Mouse (Mus musculus) heart, postnatal 0 days (tissue): ENCODE data around the gene Tph2. TPM values are rescaled to one million over a fixed set of nuclear protein-coding genes. Genes with fewer than 3 reads are reported as not detected.

ENCODE experiments used
- ATAC-seq: fragments of 200-750 bp; cut with Nextera tagmentation; 2 replicates; pipeline ENCODE4 v1.8.0; 2017; ENCODE audit warnings: low read depth, moderate number of reproducible peaks, moderate library complexity; ENCODE audit not compliant: insufficient read depth
- DNase-seq: peaks from one replicate; pipeline ENCODE4 v3.0.0-alpha.2; 2016; ENCODE audit warnings: low spot score
- H3K27ac ChIP-seq: fragments of 300-500 bp; sonication (generic); 2 replicates; pipeline ENCODE4 v1.5.1; 2014; ENCODE audit warnings: low read depth, mild to moderate bottlenecking
- H3K27me3 ChIP-seq: fragments of 300-500 bp; sonication (generic); 2 replicates; pipeline ENCODE4 v1.6.1; 2014; ENCODE audit warnings: low read length, mixed read lengths; ENCODE audit not compliant: control insufficient read depth, insufficient read depth
- H3K36me3 ChIP-seq: fragments of 300-500 bp; sonication (generic); replicated peaks from 2 replicates; pipeline ENCODE4 v1.6.1; 2014; ENCODE audit warnings: low read length, mixed read lengths; ENCODE audit not compliant: control insufficient read depth, insufficient read depth
- H3K4me1 ChIP-seq: fragments of 300-500 bp; sonication (generic); 2 replicates; pipeline ENCODE4 v1.6.1; 2014; ENCODE audit warnings: antibody characterized with exemption; ENCODE audit not compliant: control insufficient read depth, insufficient read depth
- H3K4me2 ChIP-seq: fragments of 300-500 bp; sonication (generic); 2 replicates; pipeline ENCODE4 v1.6.1; 2014; ENCODE audit warnings: low read depth, mild to moderate bottlenecking, low read length, moderate library complexity
- H3K4me3 ChIP-seq: fragments of 300-500 bp; sonication (generic); 2 replicates; pipeline ENCODE4 v1.5.1; 2014; ENCODE audit warnings: low read depth, low read length
- H3K9ac ChIP-seq: fragments of 300-500 bp; sonication (generic); replicated peaks from 2 replicates; pipeline ENCODE4 v1.6.1; 2014; ENCODE audit warnings: low read depth, low read length, mixed read lengths
- H3K9me3 ChIP-seq: fragments of 300-500 bp; sonication (generic); replicated peaks from 2 replicates; pipeline ENCODE4 v1.6.1; 2016; ENCODE audit warnings: low read length; ENCODE audit not compliant: control insufficient read depth
- CTCF ChIP-seq: IDR thresholded peaks from 2 replicates; pipeline ENCODE4 v1.5.1; 2016; ENCODE audit warnings: antibody characterized with exemption, control low read depth, low read depth
- EP300 ChIP-seq: IDR thresholded peaks from 2 replicates; pipeline ENCODE4 v1.6.1; 2016; ENCODE audit warnings: antibody characterized with exemption, low read depth
- WGBS: fragments of 180-500 bp; shearing (Covaris S2); extraction: QIAGEN DNeasy Blood & Tissue Kit; methylation state at CpG from one replicate; pipeline ENCODE4 v1.1.7; 2014; 5-methylcytosine and 5-hydroxymethylcytosine counted together
- polyA plus RNA-seq: library from polyadenylated mRNA; unstranded; fragments of >200 nt; fragmentation: Nextera tagmentation; extraction: Ambion mirVana; gene quantifications from 2 replicates; pipeline ENCODE4 v1.2.1, GENCODE M21; 2015
- total RNA-seq: library from RNA; depleted of rRNA; stranded (reverse); fragments of >200 nt; gene quantifications from 2 replicates; pipeline ENCODE4 v1.2.3, GENCODE M21; 2014; ENCODE audit warnings: low replicate concordance

The Tph2 gene
- total and polyA plus RNA-seq, 2 experiments from 2014 or later: 0.05 TPM; not detected in 1

DNA sequence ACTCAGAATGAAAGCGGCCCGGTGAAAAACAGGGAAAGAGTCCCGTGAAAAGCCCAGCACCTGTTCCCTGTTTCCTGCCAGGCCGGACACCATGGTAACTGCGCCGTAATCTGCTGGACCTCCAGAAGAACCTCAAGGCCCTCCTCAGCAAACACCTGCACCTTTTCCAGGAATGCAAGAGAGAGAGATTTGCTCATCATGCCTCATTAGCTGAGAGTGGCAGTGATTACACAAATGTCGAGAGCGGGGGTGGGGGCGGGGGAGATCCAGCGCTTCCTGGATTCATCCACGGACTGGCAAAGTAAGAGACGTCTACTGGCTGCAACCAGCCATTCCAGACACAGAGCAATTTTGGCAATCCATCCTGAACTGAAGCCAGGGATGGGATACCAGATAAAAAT lies 9.2 kb downstream of the Tph2 start:
- ATAC-seq (no peak), DNase-seq (no peak)
- Histone ChIP-seq H3K4me2 (no peak overlapping the region), H3K27ac (no peak overlapping the region), H3K4me1 (no peaks in the 10 kb centered on the region), H3K4me3 (no peak overlapping the region), H3K9ac (no peak overlapping the region), H3K9me3 (no peaks in the 10 kb centered on the region), H3K36me3 (no peaks in the 10 kb centered on the region), H3K27me3 (no peaks in the 10 kb centered on the region)
- WGBS: 51% methylated on average over 12 of the region's 12 CpGs
- no peak for TF ChIP-seq CTCF
- no peak for TF ChIP-seq EP300

- Histone ChIP-seq H3K9ac (no peak overlapping the region), H3K36me3 (no peaks in the 10 kb centered on the region), H3K27ac (no peak overlapping the region), H3K4me1 (no peaks in the 10 kb centered on the region), H3K27me3 (no peaks in the 10 kb centered on the region), H3K9me3 (no peaks in the 10 kb centered on the region), H3K4me2 (no peak overlapping the region), H3K4me3 (no peak overlapping the region)
- DNase-seq (no peak), ATAC-seq (no peak)
- TF ChIP-seq CTCF: no peak
- TF ChIP-seq EP300: no peak
- WGBS: 58% methylated on average over 10 of the region's 10 CpGs
These were observed 11.5 kb downstream of the Tph2 start for GRCm38 (mm10) chr10:115173336-115173735.

DNA sequence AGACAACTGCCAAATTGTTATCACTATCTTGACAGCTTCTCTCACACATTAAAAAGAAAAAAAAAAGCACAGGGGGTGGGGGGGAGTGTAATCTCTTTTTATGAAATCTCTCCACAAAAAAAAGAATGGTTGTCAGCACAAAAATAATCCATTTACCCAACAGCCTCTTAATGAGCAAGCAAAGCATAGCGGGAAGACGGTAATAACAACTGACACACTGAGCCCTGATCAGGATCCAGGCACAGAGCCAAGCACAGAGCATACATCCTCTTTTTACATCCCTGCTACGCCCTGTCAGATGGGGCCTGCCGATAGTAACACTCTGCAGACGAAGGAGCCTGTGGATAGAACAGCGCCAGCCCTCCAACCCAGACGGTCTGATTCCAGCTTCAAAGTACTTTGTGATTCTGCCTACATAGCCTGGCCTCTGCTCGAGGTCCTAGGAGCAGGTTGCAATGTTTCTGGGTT lies 13.4 kb downstream of the Tph2 start:
- H3K9me3 ChIP-seq: no peaks in the 10 kb centered on the region
- H3K27me3 ChIP-seq: no peaks in the 10 kb centered on the region
- no peak for ATAC-seq
- no peak overlapping the region for H3K4me2 ChIP-seq
- no peak for DNase-seq
- H3K27ac ChIP-seq: no peak overlapping the region
- no peaks in the 10 kb centered on the region for H3K36me3 ChIP-seq
- no peak overlapping the region for H3K4me3 ChIP-seq
- no peaks in the 10 kb centered on the region for H3K4me1 ChIP-seq
- WGBS: 28% methylated on average over 8 of the region's 8 CpGs
- TF ChIP-seq CTCF (no peak), EP300 (no peak)
- H3K9ac ChIP-seq: no peak overlapping the region

GRCm38 (mm10) chr10:115170496-115171350 lies 14.1 kb downstream of the Tph2 start:
- Histone ChIP-seq H3K36me3 (no peaks in the 10 kb centered on the region), H3K4me2 (no peak overlapping the region), H3K9ac (no peak overlapping the region), H3K27ac (no peak overlapping the region), H3K27me3 (no peaks in the 10 kb centered on the region), H3K9me3 (no peaks in the 10 kb centered on the region), H3K4me3 (no peak overlapping the region), H3K4me1 (no peaks in the 10 kb centered on the region)
- ATAC-seq: no peak
- 72% methylated on average over 7 of the region's 7 CpGs for WGBS
- DNase-seq: no peak
- TF ChIP-seq EP300 (no peak), CTCF (no peak)

GRCm38 (mm10) chr10:115169410-115169809 lies 15.4 kb downstream of the Tph2 start:
- Histone ChIP-seq H3K4me3 (no peak overlapping the region), H3K27me3 (no peaks in the 10 kb centered on the region), H3K9ac (no peak overlapping the region), H3K4me1 (no peaks in the 10 kb centered on the region), H3K27ac (no peak overlapping the region), H3K36me3 (no peaks in the 10 kb centered on the region), H3K9me3 (no peaks in the 10 kb centered on the region), H3K4me2 (no peak overlapping the region)
- WGBS: 30% methylated on average over 9 of the region's 9 CpGs
- ATAC-seq: no peak
- DNase-seq: no peak
- no peak for TF ChIP-seq EP300
- TF ChIP-seq CTCF: no peak

DNA sequence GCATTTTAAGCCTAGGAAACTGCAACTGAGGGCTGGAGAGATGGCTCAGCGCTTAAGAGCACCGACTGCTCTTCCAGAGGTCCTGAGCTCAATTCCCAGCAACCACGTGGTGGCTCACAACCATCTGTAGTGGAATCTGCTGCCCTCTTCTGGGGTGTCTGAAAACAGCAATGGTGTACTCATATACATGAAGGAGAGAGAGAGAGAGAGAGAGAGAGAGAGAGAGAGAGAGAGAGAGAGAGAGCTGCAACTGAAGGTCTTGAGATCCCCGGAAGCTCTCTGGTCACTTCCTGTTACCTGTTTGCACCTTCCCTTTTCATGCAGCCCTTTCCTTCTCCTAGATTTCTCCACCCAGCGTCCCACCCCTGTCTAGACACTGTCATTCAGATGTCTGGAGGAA lies 24.5 kb downstream of the Tph2 start:
- Histone ChIP-seq H3K36me3 (no peaks in the 10 kb centered on the region), H3K27me3 (no peaks in the 10 kb centered on the region), H3K9me3 (no peaks in the 10 kb centered on the region), H3K9ac (no peak overlapping the region), H3K4me3 (no peak overlapping the region), H3K27ac (no peak overlapping the region), H3K4me2 (no peak overlapping the region), H3K4me1 (no peaks in the 10 kb centered on the region)
- DNase-seq (no peak), ATAC-seq (no peak)
- 69% methylated on average over 5 of the region's 5 CpGs for WGBS
- TF ChIP-seq EP300 (no peak), CTCF (no peak)
